Mouse (Mus musculus): ENCODE results near the gene Ttc27. TPM values are rescaled to one million over a fixed set of nuclear protein-coding genes. Genes with fewer than 3 reads are reported as not detected.

The Ttc27 gene
- total RNA-seq, 2 experiments from 2014 or later = 20.8 to 25.8 TPM

DNA sequence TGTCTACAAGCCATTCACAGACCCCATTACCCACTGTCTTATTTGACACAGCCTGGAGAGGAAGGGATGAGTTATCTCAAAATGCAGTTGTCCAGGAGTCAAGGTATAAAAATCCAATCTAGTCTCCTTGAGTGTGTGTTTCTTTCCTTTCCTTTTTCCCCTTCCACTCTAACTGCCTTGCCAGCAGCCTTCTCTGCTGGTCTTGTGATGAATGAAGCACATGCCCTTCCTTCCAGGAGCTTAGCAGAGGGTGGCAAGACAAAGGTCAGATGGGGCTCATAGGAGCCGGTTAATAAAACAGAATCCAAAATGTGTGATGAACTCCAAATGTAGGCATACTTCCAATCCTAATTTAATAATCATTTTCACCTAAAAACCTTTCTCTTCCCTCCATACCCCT lies 156.2 kb downstream of the Ttc27 start:
- DNase-seq (ENCODE audit: low spot score in 2 of 2) = no peak

DNA sequence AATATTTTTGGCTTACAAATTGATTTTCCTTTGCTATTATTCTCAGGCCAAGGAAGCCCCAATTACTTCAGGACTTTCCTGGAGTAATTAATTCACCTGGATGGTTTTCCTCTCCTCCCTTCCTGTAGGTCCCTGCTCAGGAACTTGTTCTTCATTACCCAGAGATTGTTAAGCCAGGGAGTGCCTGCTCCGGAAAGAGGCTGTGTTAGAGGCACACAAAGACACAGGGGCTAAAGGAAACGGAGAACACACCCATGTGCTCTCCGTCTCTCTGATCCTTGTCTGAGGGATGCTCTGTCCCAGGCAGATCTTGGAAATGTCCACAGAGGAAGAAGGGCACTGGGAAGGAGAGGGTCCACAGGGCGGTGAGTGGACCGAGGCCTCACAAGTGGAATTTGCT lies 158.2 kb downstream of the Ttc27 start:
- no peak for DNase-seq (ENCODE audit: low spot score in 2 of 2)

DNA sequence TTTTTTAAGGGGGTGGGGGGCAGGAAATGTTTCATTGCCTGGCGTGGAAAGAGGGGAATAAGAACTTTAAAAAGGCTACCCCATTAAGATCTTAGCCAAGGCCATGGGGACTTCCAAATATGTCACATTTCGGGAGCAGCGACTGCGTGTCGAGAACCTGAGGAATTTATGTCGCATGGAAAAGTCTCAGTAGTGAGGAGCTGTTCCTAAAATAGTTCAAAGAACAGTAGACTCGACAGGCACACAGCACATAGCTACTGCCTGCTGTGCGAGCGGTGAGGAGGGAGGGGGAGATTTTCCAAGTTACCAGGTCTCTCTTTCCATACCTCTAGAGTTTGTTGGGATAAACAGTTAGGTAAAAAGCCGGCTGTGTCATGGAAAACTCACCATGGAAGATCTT lies 159.4 kb downstream of the Ttc27 start:
- DNase-seq (ENCODE audit: low spot score in 2 of 2) = no peak

DNA sequence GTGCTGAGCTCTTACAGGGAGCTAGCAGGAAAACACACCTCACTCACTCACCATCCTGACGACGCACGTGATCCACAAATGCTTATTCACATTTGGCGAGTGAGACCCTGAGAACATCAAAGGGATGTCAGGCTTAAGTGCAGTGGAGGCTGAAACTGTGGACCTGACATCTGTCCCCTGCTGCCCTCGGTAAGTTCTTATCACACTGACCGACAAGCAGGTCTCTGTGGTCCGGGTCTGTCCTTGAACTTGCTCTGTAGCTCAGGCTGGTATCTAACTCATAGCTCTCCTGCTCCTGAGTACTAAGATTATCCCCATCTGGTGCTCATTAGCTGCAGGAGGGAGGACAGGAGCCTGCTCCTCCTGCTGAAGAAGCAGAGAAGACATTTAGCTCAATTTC lies 162.2 kb downstream of the Ttc27 start:
- DNase-seq (ENCODE audit: low spot score in 2 of 2) = no peak

DNA sequence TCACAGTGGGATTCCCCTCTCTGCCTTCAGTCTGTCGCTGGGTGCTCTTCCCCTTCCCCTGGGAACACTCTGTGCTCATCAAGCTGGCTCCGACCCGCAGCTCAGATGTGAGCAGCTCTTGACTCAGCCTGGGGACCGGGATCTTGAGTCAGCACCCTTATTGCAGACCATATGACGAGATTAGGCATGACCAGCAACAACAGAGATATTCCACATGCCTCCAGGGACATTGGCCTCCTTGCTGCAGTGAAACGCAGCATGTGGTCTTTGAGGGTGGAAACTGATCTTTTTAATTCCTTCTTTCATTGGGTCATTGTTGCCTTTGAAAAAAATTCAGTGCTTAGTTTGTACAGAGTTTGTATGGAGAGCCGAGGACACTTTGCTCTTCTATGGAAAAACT lies 169.5 kb downstream of the Ttc27 start:
- DNase-seq (ENCODE audit: low spot score in 2 of 2) = no peak

DNA sequence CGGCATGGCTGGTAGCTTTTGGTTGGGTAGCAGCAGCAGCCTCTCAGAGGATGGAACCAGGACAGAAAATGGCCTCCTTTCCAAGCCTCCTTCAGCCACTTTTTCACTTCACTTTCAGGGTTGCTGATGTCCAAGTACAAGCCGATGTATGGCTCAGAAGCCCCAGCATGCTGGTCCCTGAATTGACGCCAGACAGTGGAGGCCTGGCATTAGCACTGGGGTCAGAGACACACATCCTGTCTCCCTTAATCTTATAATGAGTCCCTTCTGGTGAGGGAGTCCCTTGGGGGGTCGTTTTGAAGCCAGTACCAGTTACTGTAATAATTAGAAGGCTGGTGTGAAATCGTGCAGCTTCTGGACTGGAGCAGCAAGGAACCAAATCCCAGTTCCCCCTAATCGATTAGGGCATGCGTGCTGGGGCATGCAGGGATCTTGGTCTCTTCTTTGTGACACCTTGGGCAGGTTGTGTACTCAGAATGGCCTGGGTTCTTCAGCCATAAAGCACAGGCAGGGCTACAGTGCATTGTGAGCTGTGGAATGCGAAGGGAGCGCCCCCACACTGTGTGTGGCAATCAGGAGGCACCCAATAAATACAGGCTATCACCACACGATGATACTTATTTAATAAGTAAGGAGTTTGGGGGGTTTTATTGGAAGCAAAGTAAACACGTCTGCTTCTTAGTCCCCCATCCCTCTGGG lies 171.5 kb downstream of the Ttc27 start:
- no peak for DNase-seq (ENCODE audit: low spot score in 2 of 2)

DNA sequence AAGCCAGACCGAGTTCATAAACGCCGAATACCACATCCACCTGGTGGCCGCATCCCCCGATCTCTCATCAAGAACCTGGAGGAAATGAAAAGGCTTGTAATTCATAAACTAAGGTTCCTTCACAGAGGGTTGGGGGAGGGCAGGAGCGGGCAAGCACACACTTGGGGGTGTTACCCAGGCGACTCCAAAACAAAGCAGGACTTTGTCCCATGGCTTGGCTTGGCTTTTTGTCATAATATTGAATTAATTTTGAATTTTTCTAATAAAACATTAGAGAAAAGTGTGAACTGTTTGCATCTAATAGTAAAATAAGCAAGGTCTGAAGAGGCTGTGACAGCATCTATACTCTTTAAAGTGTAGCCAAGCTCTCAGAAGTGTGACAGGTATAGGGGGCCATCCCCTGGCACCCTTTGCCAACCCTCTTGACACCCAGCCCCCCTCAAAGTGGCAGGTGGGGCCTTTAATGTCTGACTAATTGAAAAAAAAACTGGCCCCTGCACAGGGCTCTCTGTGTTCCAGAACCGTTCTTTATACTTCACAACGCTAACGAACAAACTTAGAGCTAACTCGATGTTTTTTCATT lies 172.1 kb downstream of the Ttc27 start:
- DNase-seq (ENCODE audit: low spot score in 2 of 2) = no peak

DNA sequence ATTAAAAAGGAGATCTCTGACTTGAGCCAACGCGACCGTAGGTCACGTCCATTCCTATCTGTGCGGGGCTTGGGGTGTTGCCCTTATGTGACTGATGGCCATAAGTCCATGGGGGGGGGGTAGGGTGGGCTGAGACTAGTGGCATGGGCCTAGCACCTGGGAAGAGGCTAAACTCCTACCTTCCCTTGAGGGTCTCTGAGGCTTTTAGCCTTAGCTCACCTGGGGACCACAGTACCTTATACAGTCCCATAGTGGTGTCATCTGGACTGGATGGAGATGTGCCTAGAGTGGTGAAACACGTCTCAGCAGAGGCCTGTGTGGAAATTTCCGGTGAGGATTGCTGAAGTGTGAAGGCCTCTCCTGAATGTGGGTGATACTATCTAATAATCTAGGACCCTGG lies 184.9 kb downstream of the Ttc27 start:
- DNase-seq (ENCODE audit: low spot score in 2 of 2) = no peak

DNA sequence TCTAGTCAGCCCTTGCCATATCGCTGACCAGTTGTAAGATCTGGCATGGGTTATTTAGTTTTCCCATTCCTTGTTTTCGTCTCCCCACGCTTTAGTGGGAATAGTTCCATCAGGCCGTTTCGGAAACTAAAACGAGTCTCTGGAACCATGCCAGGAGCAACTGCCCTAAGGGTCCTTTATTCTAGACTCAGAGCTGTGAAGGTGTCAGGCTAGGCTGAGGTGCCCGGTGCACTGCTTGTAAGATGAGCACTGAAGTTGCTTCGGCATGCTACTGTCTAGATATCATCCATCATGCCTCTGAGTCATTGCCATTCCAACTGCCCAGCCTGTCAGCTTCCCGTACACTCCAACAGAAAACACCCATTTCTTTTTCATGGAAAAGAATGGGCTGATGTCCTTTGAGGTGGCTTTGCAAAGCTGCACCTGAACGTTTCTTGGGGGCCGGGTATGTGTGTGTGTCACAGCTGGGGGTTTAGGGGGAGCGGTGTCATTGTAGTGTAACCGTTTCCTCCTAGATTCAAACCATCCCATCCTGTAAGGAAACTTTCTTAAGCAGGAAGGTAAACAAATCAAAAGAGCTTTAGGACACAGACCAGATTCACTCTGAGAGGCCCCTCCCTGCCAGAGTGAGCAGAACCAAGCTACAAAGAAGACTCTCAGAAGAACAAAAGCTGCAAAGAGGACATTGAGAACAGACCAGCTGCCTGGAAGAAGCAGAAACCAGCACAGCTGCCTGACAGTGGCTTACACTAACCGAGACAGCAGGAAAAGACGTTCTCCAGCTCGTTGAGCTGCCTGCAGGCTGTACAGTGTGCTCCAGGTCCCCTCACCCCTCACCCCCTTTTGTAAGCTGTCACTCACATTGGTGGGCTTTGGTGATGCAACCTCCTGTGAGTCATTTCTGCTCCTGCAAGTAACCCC lies 186.1 kb downstream of the Ttc27 start:
- no peak for DNase-seq (ENCODE audit: low spot score in 2 of 2)

DNA sequence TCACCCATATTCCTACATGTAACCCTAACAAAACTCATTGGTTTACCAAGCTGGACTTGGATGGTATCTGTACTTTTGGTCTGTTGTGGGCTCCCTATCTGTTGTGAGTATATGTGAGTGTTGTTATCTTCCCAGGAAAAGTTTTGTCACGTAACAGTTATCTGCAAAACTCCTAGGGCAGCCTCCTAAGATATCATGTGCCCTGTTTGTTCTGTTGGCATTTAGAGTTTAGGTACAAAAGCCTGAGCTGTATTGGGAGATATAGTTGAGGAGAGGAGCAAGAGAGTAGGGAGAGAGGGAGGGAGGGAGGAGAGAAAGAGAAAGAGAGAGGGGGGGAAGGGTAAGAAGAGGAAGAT lies 186.8 kb downstream of the Ttc27 start:
- no peak for DNase-seq (ENCODE audit: low spot score in 2 of 2)

DNA sequence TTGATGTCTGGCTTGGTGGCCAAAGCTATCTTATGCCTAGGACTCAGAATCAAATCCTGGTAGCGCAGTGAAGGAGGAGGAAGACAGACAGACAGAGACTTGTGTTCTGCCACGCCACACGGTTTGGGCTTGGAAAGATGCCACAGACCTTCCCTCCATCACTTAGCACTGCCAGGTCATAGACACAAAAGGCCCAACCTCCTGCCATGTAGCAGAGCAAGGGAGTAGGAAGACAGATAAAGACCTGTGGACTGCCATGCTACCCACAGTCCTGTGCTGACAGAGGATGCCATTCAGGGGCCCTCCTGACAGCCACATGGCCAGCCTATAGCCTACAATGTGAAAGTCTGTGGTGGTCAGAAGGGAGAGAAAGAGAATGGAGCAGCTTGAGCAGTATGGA lies 187.4 kb downstream of the Ttc27 start:
- no peak for DNase-seq (ENCODE audit: low spot score in 2 of 2)

DNA sequence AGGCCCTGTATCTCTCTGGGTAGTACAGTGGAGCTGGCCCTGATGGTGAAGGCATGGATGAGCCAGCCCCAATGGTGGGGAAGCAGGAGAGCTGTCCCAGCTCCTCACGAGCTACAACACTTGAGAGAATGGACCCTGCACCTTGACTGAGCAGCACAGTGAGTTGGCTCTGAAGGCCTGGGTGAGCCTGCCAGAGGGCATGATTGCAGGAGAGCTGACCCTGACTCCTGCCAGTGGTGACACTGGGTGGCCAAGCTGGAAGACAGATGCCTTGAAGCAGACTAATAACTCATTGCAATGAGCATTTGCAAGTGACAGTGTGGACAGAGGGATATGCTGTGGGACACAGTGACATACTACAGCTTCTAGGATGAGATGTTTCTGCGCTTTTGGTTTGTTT lies 195.5 kb downstream of the Ttc27 start:
- DNase-seq (ENCODE audit: low spot score in 2 of 2) = no peak

Other genes with a start within 250 kb of the Ttc27 start
- 10 to 100 TPM; 73.2 to 81.9 TPM for gene Yipf4, start 228.2 kb upstream of the Ttc27 start, total RNA-seq (2021)
- 100 to 1,000 TPM; 115 to 120 TPM for gene Birc6, start 189.4 kb upstream of the Ttc27 start, total RNA-seq (2021)